Mouse (Mus musculus) left cerebral cortex, adult 2 months (tissue): ENCODE measurements around the gene Hspb11. TPM values are rescaled to one million over a fixed set of nuclear protein-coding genes. Genes with fewer than 3 reads are reported as not detected.
A peak's percentile ranks its signal among the peaks of the same experiment; 100 is the strongest.

ENCODE experiments used
- DNase-seq, 2 experiments: peaks; one replicate each; pipeline ENCODE4 v3.0.0; 2021 to 2022; ENCODE audit warnings: low spot score in 2 of 2, mixed read lengths in 1 of 2; ENCODE audit errors: extremely low spot score in 1 of 2
- H3K27ac ChIP-seq: fragments of 200-600 bp; 2 replicates; pipeline ENCODE4 v1.8.1; 2022
- H3K4me3 ChIP-seq: fragments of 200-600 bp; 2 replicates; pipeline ENCODE4 v1.8.1; 2022
- CTCF ChIP-seq: fragments of 200-600 bp; IDR thresholded peaks from 2 replicates; pipeline ENCODE4 v1.8.1; 2022; ENCODE audit warnings: antibody characterized with exemption, mild to moderate bottlenecking, moderate library complexity
- intact Hi-C: fragments of 180-260 bp; cut with DNase I; formaldehyde crosslinking; loops from one replicate; pipeline ENCODE4 v1.15.1; 2025
- total RNA-seq, 2 experiments: library from RNA; stranded (reverse); gene quantifications; 2 replicates each; pipeline ENCODE4 v1.2.3; 2021

Gene Hspb11
- total RNA-seq, 2 experiments from 2014 or later, result 13.9 to 17.7 TPM

DNA sequence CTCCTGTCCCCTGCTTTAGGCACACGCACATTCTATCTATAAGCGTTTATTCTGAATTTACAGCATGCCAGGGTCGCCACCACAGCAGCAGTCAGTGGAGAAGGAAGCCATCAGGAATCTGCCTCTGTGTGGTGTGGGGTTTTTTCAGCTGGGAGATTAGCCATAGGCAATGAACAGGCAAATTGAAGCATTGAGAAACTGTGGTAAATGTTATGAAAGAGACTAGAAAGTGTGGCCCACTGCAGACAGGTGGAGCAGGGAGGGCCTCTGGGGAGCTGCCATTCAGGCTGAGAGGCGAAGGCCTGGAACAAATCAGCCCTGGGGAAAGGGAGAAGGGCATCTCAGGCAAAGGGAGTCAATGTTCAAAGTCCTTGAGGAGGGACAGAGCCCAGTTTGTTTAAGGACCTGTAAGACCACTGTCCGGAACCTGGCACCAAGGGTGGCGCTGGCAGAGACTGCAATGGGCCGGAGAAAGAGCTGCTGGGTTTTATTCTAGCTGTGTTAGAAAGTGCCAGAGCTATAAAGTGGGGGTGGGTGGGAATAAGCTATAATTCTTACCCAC is 46.5 kb downstream of the Hspb11 start:
- no peak for DNase-seq
- TF ChIP-seq CTCF, result no peak
- H3K27ac ChIP-seq, result no peak overlapping the region
- intact Hi-C loops, result no loop called here
- H3K4me3 ChIP-seq, result no peak overlapping the region

DNA sequence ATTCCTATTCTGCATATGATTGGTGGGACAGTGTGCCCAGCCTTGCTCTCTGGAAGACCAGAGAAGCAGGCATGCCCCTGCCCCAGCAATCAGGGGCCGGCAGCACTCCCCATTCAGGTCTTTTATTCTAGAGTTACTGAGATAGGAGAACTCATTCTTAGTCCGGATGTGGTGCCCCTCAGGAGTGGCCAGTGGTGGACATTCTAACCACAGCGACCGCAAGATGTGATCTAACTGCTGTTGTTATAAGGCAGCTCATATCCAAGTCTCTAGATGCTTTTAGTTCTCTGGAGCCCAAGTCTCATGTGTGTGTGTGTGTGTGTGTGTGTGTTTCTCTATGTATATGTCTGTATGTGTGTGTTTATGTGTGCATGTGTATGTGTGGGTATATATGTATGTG is 47.0 kb downstream of the Hspb11 start:
- DNase-seq, result no peak
- no peak overlapping the region for H3K4me3 ChIP-seq
- H3K27ac ChIP-seq, result no peak overlapping the region
- intact Hi-C loops, result no loop called here
- TF ChIP-seq CTCF, result no peak

DNA sequence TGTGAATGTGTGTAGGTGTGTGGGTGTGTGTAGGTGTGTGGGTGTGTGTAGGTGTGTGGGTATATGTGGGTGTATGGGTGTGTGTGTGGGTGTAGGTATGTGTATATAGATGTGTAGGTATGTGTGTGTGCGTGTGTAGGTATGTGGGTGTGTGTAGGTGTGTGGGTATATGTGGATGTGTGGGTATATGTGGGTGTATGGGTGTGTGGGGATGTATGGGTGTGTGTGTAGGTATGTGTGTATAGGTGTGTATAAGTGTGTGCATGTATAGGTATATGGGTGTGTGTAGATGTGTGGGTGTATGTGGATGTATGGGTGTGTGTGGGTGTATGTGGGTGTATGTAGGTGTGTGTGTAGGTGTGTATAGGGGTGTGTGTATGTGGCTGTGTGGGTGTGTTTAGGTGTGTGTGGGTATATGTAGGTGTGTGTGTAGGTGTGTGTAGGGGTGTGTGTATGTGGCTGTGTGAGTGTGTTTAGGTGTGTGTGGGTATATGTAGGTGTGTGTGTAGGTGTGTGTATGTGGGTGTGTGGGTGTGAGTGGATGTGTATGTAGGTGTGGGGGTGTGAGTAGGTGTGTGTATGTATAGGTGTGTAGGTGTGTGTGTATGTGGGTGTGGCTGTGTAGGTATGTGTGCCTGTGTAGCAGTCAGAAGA is 47.6 kb downstream of the Hspb11 start:
- intact Hi-C loops, result no loop called here
- TF ChIP-seq CTCF, result no peak
- no peak overlapping the region for H3K4me3 ChIP-seq
- DNase-seq, result no peak
- no peak overlapping the region for H3K27ac ChIP-seq

DNA sequence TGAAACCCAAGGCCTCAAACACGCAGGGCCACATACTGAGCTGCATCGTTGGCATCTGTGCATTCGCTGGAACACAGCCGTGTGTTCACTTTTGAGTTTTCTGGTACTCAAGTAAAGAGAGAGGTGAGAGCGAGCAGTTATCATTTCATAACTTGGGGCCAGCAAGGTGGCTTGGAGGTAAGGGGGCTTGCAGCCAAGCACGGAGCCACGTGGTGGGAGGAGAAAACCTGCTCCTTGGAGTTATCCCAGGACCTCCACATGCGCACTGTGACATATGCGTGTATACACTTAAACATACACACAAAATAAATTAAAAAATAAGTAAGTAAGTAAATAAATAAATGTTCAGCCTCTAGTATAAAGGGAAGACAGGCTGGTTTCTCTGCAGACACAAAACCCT is 48.8 kb downstream of the Hspb11 start:
- intact Hi-C loops, result no loop called here
- H3K27ac ChIP-seq, result no peak overlapping the region
- DNase-seq, result no peak
- no peak for TF ChIP-seq CTCF
- H3K4me3 ChIP-seq, result no peak overlapping the region

DNA sequence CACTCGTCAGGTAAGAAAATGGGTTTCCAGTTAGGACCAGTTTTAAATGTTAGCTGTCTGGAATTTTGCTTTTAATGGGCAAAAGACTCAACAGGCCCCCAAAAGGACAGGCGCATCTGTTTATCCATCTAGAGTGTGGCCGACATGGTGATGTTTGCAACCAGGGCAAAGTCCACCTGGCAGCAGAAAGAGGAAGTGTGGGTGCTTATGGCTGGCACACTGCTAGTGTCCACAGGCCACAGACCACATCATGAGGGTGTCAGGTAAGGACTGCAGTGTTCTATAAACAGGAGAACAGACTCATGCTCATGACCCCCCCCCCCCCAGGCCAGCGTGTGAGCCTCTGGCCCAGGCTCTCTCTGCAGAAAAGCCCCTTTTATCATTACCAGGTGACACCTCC is 49.4 kb downstream of the Hspb11 start:
- no peak overlapping the region for H3K27ac ChIP-seq
- intact Hi-C loops, result no loop called here
- H3K4me3 ChIP-seq, result no peak overlapping the region
- TF ChIP-seq CTCF, result no peak
- DNase-seq, result no peak

DNA sequence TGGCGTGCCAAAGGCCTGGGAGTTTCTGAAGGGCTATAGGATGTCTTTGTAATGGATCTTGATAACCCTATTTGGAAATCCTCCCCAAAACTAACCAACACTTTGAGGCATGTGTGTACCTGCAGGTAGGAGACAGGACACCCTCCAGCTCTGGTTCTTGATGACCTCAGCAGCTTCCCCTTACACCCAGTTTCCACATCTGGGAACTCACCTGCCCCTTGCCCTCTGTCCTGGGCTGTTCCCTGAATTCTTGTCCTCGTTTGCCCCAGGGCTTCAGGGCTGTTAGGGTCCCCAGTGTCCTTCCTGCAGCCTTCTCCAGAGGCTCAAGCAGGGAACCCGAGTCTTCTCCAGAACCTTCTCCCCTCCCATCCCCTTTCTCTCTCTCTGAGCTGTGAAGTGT is 50.1 kb downstream of the Hspb11 start:
- Histone ChIP-seq H3K4me3 (no peak overlapping the region), H3K27ac (no peak overlapping the region)
- intact Hi-C loops, result no loop called here
- TF ChIP-seq CTCF, result no peak
- DNase-seq, result no peak

DNA sequence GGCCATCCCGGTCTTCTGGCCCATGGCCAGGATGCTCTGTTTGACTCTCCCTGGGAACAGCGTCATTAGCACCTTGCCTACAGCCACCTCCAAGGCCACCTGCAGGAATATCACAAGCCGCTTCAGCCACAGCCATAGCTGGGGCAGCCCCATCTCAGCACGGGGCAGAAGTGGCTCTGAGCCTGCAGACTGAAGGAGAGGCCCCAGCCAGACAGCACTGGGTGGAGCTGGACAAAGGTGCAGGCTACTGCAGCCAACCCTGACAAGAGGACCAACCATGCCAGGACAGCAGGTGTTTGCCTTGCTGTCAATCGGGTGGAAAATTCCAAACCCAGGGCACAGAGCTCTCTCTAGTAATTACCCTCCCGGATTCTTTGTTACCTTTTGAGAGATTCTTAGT is 53.6 kb downstream of the Hspb11 start, which contains the start of gene Dio1:
Gene Dio1 (minus strand): TSS at position 204 of the 400 bp plus-strand sequence.
- Histone ChIP-seq H3K4me3 (no peak within 1 kb of the TSS), H3K27ac (no peak within 1 kb of the TSS)
- no peak for TF ChIP-seq CTCF
- intact Hi-C loops, result no loop called here
- no peak for DNase-seq

DNA sequence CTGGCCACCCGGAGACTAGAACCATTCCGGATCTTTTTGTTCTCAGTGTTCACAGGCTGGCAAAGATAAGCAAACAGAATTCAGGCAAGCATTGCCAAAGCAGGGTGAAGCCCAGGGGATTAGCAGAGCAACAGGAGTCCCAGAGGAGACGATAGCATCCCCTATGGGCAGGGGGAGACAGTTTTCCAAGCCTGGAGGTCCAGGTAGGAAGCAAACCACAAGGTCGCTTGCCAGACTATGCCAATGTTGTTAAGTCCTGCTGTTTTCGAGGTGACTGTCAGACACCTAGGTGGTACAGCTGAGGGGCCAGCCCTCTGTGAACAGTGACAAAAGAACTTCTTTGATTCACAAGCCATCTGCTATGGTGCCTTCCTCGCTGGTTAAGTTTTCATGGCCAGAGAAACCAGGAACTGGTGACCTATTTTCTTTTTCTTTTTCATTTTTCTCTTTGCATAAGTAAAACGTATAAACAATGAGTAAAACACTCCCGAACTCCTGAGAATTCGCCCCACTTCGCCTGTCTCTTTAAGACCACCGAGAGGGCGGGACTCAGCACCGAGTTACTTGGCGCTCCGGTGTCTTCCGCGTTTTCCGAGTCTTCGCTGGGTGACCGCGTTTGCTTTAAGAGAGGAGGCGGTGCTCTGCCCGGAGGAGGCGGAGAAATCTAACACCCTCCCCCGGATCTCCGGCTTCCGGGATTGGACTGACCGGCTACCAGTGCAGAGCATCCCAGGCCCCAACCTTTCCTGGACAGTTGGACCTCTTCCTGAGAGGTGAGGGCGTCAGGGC is 60.5 kb downstream of the Hspb11 start, which contains the start of gene Yipf1:
Gene Yipf1 (plus strand): TSS at position 674 of the 789 bp plus-strand sequence.
- intact Hi-C loops, result loop anchor here (1.0 to 2.0 kb wide), 2 partner anchors 53 to 61 kb away; partner anchors contain the start of genes Hspb11, Lrrc42 and Ndc1
- Histone ChIP-seq H3K4me3 (peak within 1 kb of the TSS; percentile 69), H3K27ac (peak within 1 kb of the TSS; percentile 69)
- TF ChIP-seq CTCF, result peak; percentile 18
- DNase-seq, result peak; percentile 83 to 86

DNA sequence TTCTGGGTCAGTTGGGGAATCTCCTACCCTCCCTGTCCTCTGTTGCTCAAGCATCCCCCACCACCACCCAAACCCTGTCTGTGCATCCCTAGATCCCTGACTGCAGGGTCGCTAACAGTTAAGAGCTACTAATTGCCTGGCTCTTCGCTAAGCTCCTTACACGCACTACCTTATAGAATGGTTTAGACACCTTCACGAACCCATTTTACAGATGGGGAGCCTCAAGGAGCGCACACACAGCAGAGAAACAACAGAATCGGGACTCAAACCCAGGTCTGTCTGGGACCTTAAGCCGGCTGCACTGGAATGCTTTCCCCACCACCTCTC is 61.0 kb downstream of the Hspb11 start:
- TF ChIP-seq CTCF, result no peak
- peak overlapping the region; percentile 69 for H3K4me3 ChIP-seq
- peak overlapping the region; percentile 69; the same call in 1 of the 2 replicates for H3K27ac ChIP-seq
- intact Hi-C loops, result loop anchor here (1.0 to 2.0 kb wide), 2 partner anchors 52 to 61 kb away; partner anchors contain the start of genes Hspb11, Lrrc42 and Ndc1
- no peak for DNase-seq

DNA sequence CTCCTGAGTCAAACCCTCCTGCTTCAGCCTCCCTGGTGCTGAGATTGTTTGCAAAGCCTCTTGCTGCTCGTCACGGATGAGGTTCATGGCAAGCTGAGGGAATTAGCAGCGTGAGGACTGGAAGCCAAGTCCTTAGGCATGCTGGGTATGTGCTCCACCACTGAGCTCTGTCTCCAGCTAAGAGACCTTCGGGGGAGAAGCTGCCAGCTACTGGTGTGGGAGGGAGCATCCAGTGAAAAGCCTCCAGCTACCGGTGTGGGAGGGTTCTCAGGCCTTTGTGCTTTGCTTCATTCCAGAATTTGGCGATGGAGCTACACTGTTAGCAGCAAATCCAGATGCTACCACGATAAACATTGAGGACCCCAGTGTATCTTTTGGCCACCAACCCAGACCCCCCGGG is 65.3 kb downstream of the Hspb11 start:
- H3K27ac ChIP-seq, result no peak overlapping the region
- no peak for DNase-seq
- no peak overlapping the region for H3K4me3 ChIP-seq
- intact Hi-C loops, result no loop called here
- no peak for TF ChIP-seq CTCF

DNA sequence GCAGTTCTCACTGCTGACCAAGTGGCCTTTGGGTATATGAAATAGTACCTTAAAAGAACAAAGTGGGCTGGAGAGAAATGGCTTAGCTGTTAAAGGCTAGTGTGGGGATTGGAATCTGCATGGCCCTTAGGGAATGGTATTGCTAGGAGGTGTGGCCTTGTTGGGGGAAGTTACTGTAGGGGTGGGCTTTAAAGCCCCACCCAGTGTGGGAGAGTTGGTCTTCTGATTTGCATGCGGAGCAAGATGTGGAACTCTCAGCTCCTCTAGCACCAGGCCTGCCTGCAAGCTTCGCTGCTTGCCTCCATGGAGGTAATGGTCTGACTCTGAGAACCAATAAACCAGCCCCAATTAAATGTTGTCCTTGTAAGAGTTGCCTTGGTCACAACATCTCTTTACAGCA is 67.6 kb downstream of the Hspb11 start:
- H3K4me3 ChIP-seq, result no peak overlapping the region
- no peak for TF ChIP-seq CTCF
- intact Hi-C loops, result no loop called here
- no peak overlapping the region for H3K27ac ChIP-seq
- no peak for DNase-seq

DNA sequence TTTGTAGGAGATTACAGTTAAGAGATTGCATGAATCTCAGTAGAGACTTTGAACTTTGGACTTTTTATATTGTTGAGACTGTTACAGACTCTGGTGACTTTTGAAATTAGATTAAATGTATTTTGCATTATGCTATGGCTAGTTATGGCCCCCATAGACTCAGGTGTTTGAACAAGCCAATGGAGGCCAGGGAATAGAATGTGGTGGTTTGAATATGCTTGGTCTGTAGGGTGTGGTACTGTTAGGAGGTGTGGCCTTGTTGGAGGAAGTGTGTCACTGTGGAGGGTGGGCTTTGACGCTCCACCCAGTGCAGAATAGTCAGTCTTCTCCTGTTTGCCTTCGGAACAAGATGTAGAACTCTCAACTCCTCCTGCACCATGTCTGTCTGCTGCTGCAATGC is 69.7 kb downstream of the Hspb11 start:
- intact Hi-C loops, result no loop called here
- DNase-seq, result no peak
- TF ChIP-seq CTCF, result no peak

More for the DNA sequence above, 69.7 kb downstream of the Hspb11 start:
- no peak overlapping the region for H3K27ac ChIP-seq
- no peak overlapping the region for H3K4me3 ChIP-seq
